Mouse (Mus musculus) brain, embryonic 14.5 days (tissue): ENCODE measurements around the gene Slc9b1. TPM values are rescaled to one million over a fixed set of nuclear protein-coding genes. Genes with fewer than 3 reads are reported as not detected.

Source experiments
- DNase-seq: peaks from one replicate; pipeline ENCODE4 v3.0.0-alpha.2; 2011; ENCODE audit warnings: low read depth
- CTCF ChIP-seq: fragments of 200-500 bp; IDR thresholded peaks from 2 replicates; pipeline ENCODE4 v1.5.1; 2012; ENCODE audit warnings: inconsistent platforms, mild to moderate bottlenecking, moderate library complexity, borderline replicate concordance; ENCODE audit not compliant: insufficient read depth, insufficient read length; ENCODE audit errors: extremely low read depth
- POLR2A ChIP-seq: fragments of 200-500 bp; IDR thresholded peaks from 2 replicates; pipeline ENCODE4 v1.6.1; 2012; ENCODE audit warnings: mild to moderate bottlenecking, inconsistent platforms, borderline replicate concordance; ENCODE audit not compliant: poor library complexity, insufficient read depth, insufficient read length, severe bottlenecking; ENCODE audit errors: extremely low read depth
- polyA plus RNA-seq: library from polyadenylated mRNA; depleted of rRNA; stranded (reverse); fragments of >200 nt; gene quantifications from 2 replicates; pipeline ENCODE4 v1.2.3, GENCODE M21; 2012

The Slc9b1 gene
- polyA plus RNA-seq, 1 experiment: not detected

GRCm38 (mm10) chr3:135417245-135417644 lies 69.4 kb downstream of the Slc9b1 start:
- TF ChIP-seq POLR2A (no peak), CTCF (no peak)

GRCm38 (mm10) chr3:135417799-135418198 lies 70.0 kb downstream of the Slc9b1 start:
- no peak for TF ChIP-seq POLR2A
- TF ChIP-seq CTCF: no peak
- no peak for DNase-seq

More at GRCm38 (mm10) chr3:135417245-135417644, 69.4 kb downstream of the Slc9b1 start:
- no peak for DNase-seq

GRCm38 (mm10) chr3:135420542-135421309 lies 72.9 kb downstream of the Slc9b1 start:
- DNase-seq: no peak

GRCm38 (mm10) chr3:135421310-135421594 lies 73.4 kb downstream of the Slc9b1 start:
- TF ChIP-seq CTCF: no peak
- no peak for TF ChIP-seq POLR2A
- DNase-seq: no peak

More at GRCm38 (mm10) chr3:135420542-135421309, 72.9 kb downstream of the Slc9b1 start:
- no peak for TF ChIP-seq CTCF
- no peak for TF ChIP-seq POLR2A

GRCm38 (mm10) chr3:135422232-135422855 lies 74.5 kb downstream of the Slc9b1 start:
- no peak for TF ChIP-seq POLR2A
- TF ChIP-seq CTCF: no peak
- no peak for DNase-seq

GRCm38 (mm10) chr3:135422856-135423607 lies 75.2 kb downstream of the Slc9b1 start:
- peak; percentile 96 for DNase-seq
- TF ChIP-seq POLR2A: peak; percentile 83; the same call in 1 of the 2 replicates
- TF ChIP-seq CTCF: no peak

GRCm38 (mm10) chr3:135423608-135424212 lies 75.9 kb downstream of the Slc9b1 start, which contains the start of gene Cisd2:
Cisd2 (minus strand) TSS chr3:135423925.
- TF ChIP-seq CTCF (no peak), POLR2A (no peak)
- no peak for DNase-seq

GRCm38 (mm10) chr3:135436901-135437616 lies 89.2 kb downstream of the Slc9b1 start:
- peak; percentile 30 for DNase-seq
- no peak for TF ChIP-seq CTCF
- no peak for TF ChIP-seq POLR2A

GRCm38 (mm10) chr3:135437758-135438495 lies 90.1 kb downstream of the Slc9b1 start, which contains the start of gene Ube2d3:
Ube2d3 (plus strand) TSS chr3:135438149.
- DNase-seq: peak; percentile 100
- TF ChIP-seq CTCF: no peak
- TF ChIP-seq POLR2A: peak; percentile 75

GRCm38 (mm10) chr3:135438531-135438912 lies 90.7 kb downstream of the Slc9b1 start:
- DNase-seq: peak; percentile 97
- no peak for TF ChIP-seq CTCF
- TF ChIP-seq POLR2A: peak; percentile 83; the same call in 1 of the 2 replicates
